Mouse (Mus musculus): ENCODE results near the gene Ccdc61.

- TF ChIP-seq CTCF (IDR thresholded peaks at IDR 0.05; ENCODE audit: extremely low read depth, insufficient read depth, insufficient read length, insufficient replicate concordance) = no peak
- TF ChIP-seq POLR2A (IDR thresholded peaks at IDR 0.05; ENCODE audit: low read depth, low read length) = no peak
Measured at GRCm38 (mm10) chr7:18868491-18868890, 41.7 kb downstream of the Ccdc61 start.
